ENCODE assay signal across 10 mouse cellular contexts in genomic region chr9:32320167-32320566, GRCm38 (mm10). TPM values are rescaled to one million over a fixed set of nuclear protein-coding genes. Genes with fewer than 3 reads are reported as not detected.
DNase-seq lines count a peak whose midpoint lies in the region; ATAC-seq lines count a peak whose summit lies in the region.
"Had no signal": no experiment of that assay in that cellular context is flagged by ENCODE, and none has a peak within 500 bp of the region (broad histone marks: within the 10 kb centered on the region; RNA-seq: fewer than 3 reads in every experiment).

No protein-coding gene starts in this region.

- peak; percentile 18; the same call in 1 of the 2 replicates for ATAC-seq in liver, embryonic 15.5 days (ENCODE audit: insufficient read depth)
- no peak for ATAC-seq in liver, embryonic 12.5 days
- peak; percentile 43; the same call in 1 of the 2 replicates for ATAC-seq in kidney, embryonic 14.5 days (ENCODE audit: low FRiP score, low TSS enrichment)
- peak; percentile 39; the same call in 1 of the 2 replicates for ATAC-seq in stomach, embryonic 15.5 days (ENCODE audit: insufficient read depth, low FRiP score, low read depth)

- no peaks in the 10 kb centered on the region for H3K9me3 ChIP-seq in liver, embryonic 15.5 days (replicated peaks)
- H3K9me3 ChIP-seq in liver, embryonic 12.5 days (replicated peaks) = no peaks in the 10 kb centered on the region
- no peaks in the 10 kb centered on the region for H3K9me3 ChIP-seq in heart, embryonic 10.5 days
- H3K9me3 ChIP-seq in kidney, embryonic 14.5 days (ENCODE audit: control insufficient read depth, low read length) = no peaks in the 10 kb centered on the region
- no peaks in the 10 kb centered on the region for H3K9me3 ChIP-seq in stomach, embryonic 15.5 days
- H3K9me3 ChIP-seq: embryonic facial prominence, embryonic 13.5 days had no signal

- DNase-seq in heart, embryonic 10.5 days (ENCODE audit: low spot score) = no peak
- DNase-seq in frontal cortex, adult 2 months (ENCODE audit: extremely low spot score in 1 of 2, low spot score in 1 of 2) = no peak
- DNase-seq in right cerebral cortex, postnatal 25 days = no peak

- no peak overlapping the region for H3K9ac ChIP-seq in liver, embryonic 15.5 days
- H3K9ac ChIP-seq in liver, embryonic 12.5 days = no peak overlapping the region
- no peak overlapping the region for H3K9ac ChIP-seq in kidney, embryonic 14.5 days (ENCODE audit: low read depth, low read length)
- H3K9ac ChIP-seq in stomach, embryonic 15.5 days = no peak overlapping the region
- H3K9ac ChIP-seq: embryonic facial prominence, embryonic 13.5 days had no signal

- no peaks in the 10 kb centered on the region for H3K27me3 ChIP-seq in liver, embryonic 15.5 days
- H3K27me3 ChIP-seq in liver, embryonic 12.5 days (replicated peaks) = no peaks in the 10 kb centered on the region
- H3K27me3 ChIP-seq in heart, embryonic 10.5 days (ENCODE audit: insufficient read depth, poor library complexity, severe bottlenecking) = no peaks in the 10 kb centered on the region
- H3K27me3 ChIP-seq in kidney, embryonic 14.5 days (ENCODE audit: control insufficient read depth, insufficient read depth, low read length) = no peaks in the 10 kb centered on the region
- no peaks in the 10 kb centered on the region for H3K27me3 ChIP-seq in stomach, embryonic 15.5 days (replicated peaks)
- H3K27me3 ChIP-seq: embryonic facial prominence, embryonic 13.5 days had no signal

- no peaks in the 10 kb centered on the region for H3K36me3 ChIP-seq in liver, embryonic 15.5 days (replicated peaks)
- H3K36me3 ChIP-seq in liver, embryonic 12.5 days = no peaks in the 10 kb centered on the region
- peaks cover 56% of the 10 kb centered on the region for H3K36me3 ChIP-seq in heart, embryonic 10.5 days
- no peaks in the 10 kb centered on the region for H3K36me3 ChIP-seq in kidney, embryonic 14.5 days (ENCODE audit: control insufficient read depth, insufficient read depth, low read length)
- no peaks in the 10 kb centered on the region for H3K36me3 ChIP-seq in stomach, embryonic 15.5 days
- H3K36me3 ChIP-seq: embryonic facial prominence, embryonic 13.5 days had no signal

- H3K4me3 ChIP-seq in liver, embryonic 15.5 days (replicated peaks) = no peak overlapping the region
- H3K4me3 ChIP-seq in liver, embryonic 12.5 days = no peak overlapping the region
- no peak overlapping the region for H3K4me3 ChIP-seq in heart, embryonic 10.5 days
- H3K4me3 ChIP-seq in kidney, embryonic 14.5 days (ENCODE audit: low read length) = no peak overlapping the region
- no peak overlapping the region for H3K4me3 ChIP-seq in stomach, embryonic 15.5 days (replicated peaks)
- H3K4me3 ChIP-seq: embryonic facial prominence, embryonic 13.5 days; left cerebral cortex, adult 2 months had no signal

- no peaks in the 10 kb centered on the region for H3K4me1 ChIP-seq in liver, embryonic 15.5 days (replicated peaks)
- H3K4me1 ChIP-seq in liver, embryonic 12.5 days = no peaks in the 10 kb centered on the region
- peaks cover 47% of the 10 kb centered on the region for H3K4me1 ChIP-seq in heart, embryonic 10.5 days
- 0 out of 2 replicates have a peak, but pooled peaks cover 3% of the 10 kb centered on the region for H3K4me1 ChIP-seq in kidney, embryonic 14.5 days (ENCODE audit: control insufficient read depth, insufficient read depth, low read length)
- H3K4me1 ChIP-seq in stomach, embryonic 15.5 days = no peaks in the 10 kb centered on the region
- H3K4me1 ChIP-seq: embryonic facial prominence, embryonic 13.5 days had no signal

- 35% methylated on average over 3 of the region's 3 CpGs for WGBS in liver, embryonic 15.5 days (ENCODE audit: insufficient replicate concordance)
- 49% methylated on average over 3 of the region's 3 CpGs for WGBS in liver, embryonic 12.5 days (ENCODE audit: insufficient replicate concordance)
- WGBS in heart, embryonic 10.5 days = 37% methylated on average over 3 of the region's 3 CpGs
- WGBS in kidney, embryonic 14.5 days = 41% methylated on average over 3 of the region's 3 CpGs
- 43% methylated on average over 3 of the region's 3 CpGs for WGBS in stomach, embryonic 15.5 days

- H3K4me2 ChIP-seq in liver, embryonic 15.5 days = no peak overlapping the region
- H3K4me2 ChIP-seq in liver, embryonic 12.5 days = no peak overlapping the region
- H3K4me2 ChIP-seq in kidney, embryonic 14.5 days (replicated peaks; ENCODE audit: low read depth, low read length) = no peak overlapping the region
- H3K4me2 ChIP-seq in stomach, embryonic 15.5 days = no peak overlapping the region
- H3K4me2 ChIP-seq: embryonic facial prominence, embryonic 13.5 days had no signal

- H3K27ac ChIP-seq in liver, embryonic 15.5 days (replicated peaks) = no peak overlapping the region
- no peak overlapping the region for H3K27ac ChIP-seq in liver, embryonic 12.5 days
- H3K27ac ChIP-seq in heart, embryonic 10.5 days = peak overlapping the region; percentile 49; the same call in 1 of the 2 replicates
- H3K27ac ChIP-seq in kidney, embryonic 14.5 days (ENCODE audit: low read depth, low read length) = no peak overlapping the region
- no peak overlapping the region for H3K27ac ChIP-seq in stomach, embryonic 15.5 days
- H3K27ac ChIP-seq: embryonic facial prominence, embryonic 13.5 days; left cerebral cortex, adult 2 months had no signal

RNA-seq across cellular contexts. Expression of gene Kcnj5, which starts 24.0 kb away (rescaled TPM):
- 1.2 TPM in 2 replicates for polyA plus RNA-seq in liver, embryonic 15.5 days (2015; fragmentation: Nextera tagmentation; extraction: Ambion mirVana)
- 3.2 and 3.4 TPM in 2 replicates for polyA plus RNA-seq in liver, embryonic 12.5 days (2016; fragmentation: Nextera tagmentation; extraction: Ambion mirVana)
- polyA plus RNA-seq in heart, embryonic 10.5 days (2016; fragmentation: Nextera tagmentation; extraction: Ambion mirVana) = 24.1 and 40.0 TPM in 2 replicates
- 0.40 and 1.2 TPM in 2 replicates for polyA plus RNA-seq in kidney, embryonic 14.5 days (2014; fragmentation: Nextera tagmentation; extraction: Ambion mirVana)
- polyA plus RNA-seq in stomach, embryonic 15.5 days (2015; fragmentation: Nextera tagmentation; extraction: Ambion mirVana) = 0.08 and 0.13 TPM in 2 replicates
- 0.18 and 0.29 TPM in 2 replicates for polyA plus RNA-seq in frontal cortex, adult 2 months (2012; rRNA removed)
- polyA plus RNA-seq: testis, adult 2 months had no signal

RNA-seq across cellular contexts. Expression of gene Kcnj1, which starts 52.1 kb away (rescaled TPM):
- polyA plus RNA-seq in liver, embryonic 15.5 days (2015; fragmentation: Nextera tagmentation; extraction: Ambion mirVana) = not detected in 2 replicates
- polyA plus RNA-seq in liver, embryonic 12.5 days (2016; fragmentation: Nextera tagmentation; extraction: Ambion mirVana) = not detected in 2 replicates
- not detected in 2 replicates for polyA plus RNA-seq in heart, embryonic 10.5 days (2016; fragmentation: Nextera tagmentation; extraction: Ambion mirVana)
- 1.4 and 3.3 TPM in 2 replicates for polyA plus RNA-seq in kidney, embryonic 14.5 days (2014; fragmentation: Nextera tagmentation; extraction: Ambion mirVana)
- 0.06 TPM in 1 of 2 replicates, not detected in the other for polyA plus RNA-seq in stomach, embryonic 15.5 days (2015; fragmentation: Nextera tagmentation; extraction: Ambion mirVana)
- polyA plus RNA-seq in frontal cortex, adult 2 months (2012; rRNA removed) = not detected in 2 replicates
- polyA plus RNA-seq: embryonic facial prominence, embryonic 13.5 days had no signal
